Mouse (Mus musculus) embryonic facial prominence, embryonic 12.5 days (tissue): ENCODE measurements around the gene Zbtb9. TPM values are rescaled to one million over a fixed set of nuclear protein-coding genes. Genes with fewer than 3 reads are reported as not detected.
"Not testable (repeated sequence)": the region's sequence is repeated elsewhere in the genome, so short reads cannot be mapped to it uniquely, and the experiment has no call there.

Source experiments
- ATAC-seq: fragments of 200-750 bp; cut with Nextera tagmentation; 2 replicates; pipeline ENCODE4 v1.8.0; 2017; ENCODE audit not compliant: insufficient number of reproducible peaks, insufficient read depth, low FRiP score, low TSS enrichment
- H3K27ac ChIP-seq: fragments of 300-500 bp; sonication (generic); 2 replicates; pipeline ENCODE4 v1.5.1; 2016; ENCODE audit warnings: mild to moderate bottlenecking
- H3K27me3 ChIP-seq: fragments of 300-500 bp; sonication (generic); 2 replicates; pipeline ENCODE4 v1.6.1; 2016; ENCODE audit warnings: mild to moderate bottlenecking, moderate library complexity
- H3K36me3 ChIP-seq: fragments of 300-500 bp; sonication (generic); 2 replicates; pipeline ENCODE4 v1.6.1; 2016; ENCODE audit warnings: mild to moderate bottlenecking
- H3K4me1 ChIP-seq: fragments of 300-500 bp; sonication (generic); 2 replicates; pipeline ENCODE4 v1.6.1; 2016
- H3K4me2 ChIP-seq: fragments of 300-500 bp; sonication (generic); replicated peaks from 2 replicates; pipeline ENCODE4 v1.6.1; 2016; ENCODE audit warnings: mild to moderate bottlenecking, moderate library complexity
- H3K4me3 ChIP-seq: fragments of 300-500 bp; sonication (generic); 2 replicates; pipeline ENCODE4 v1.5.1; 2016; ENCODE audit warnings: mild to moderate bottlenecking
- H3K9ac ChIP-seq: fragments of 300-500 bp; sonication (generic); 2 replicates; pipeline ENCODE4 v1.6.1; 2016; ENCODE audit warnings: mild to moderate bottlenecking, moderate library complexity
- H3K9me3 ChIP-seq: fragments of 300-500 bp; sonication (generic); 2 replicates; pipeline ENCODE4 v1.6.1; 2016; ENCODE audit warnings: mild to moderate bottlenecking, moderate library complexity
- WGBS: fragments of 180-500 bp; shearing (Covaris S2); methylation state at CpG from one replicate; pipeline ENCODE4 v1.1.7; 2016; 5-methylcytosine and 5-hydroxymethylcytosine counted together
- polyA plus RNA-seq: library from polyadenylated mRNA; unstranded; fragments of >200 nt; fragmentation: Nextera tagmentation; extraction: Ambion mirVana; gene quantifications from 2 replicates; pipeline ENCODE4 v1.2.1, GENCODE M21; 2016

Zbtb9 gene
- polyA plus RNA-seq, result 16.1 and 17.1 TPM in 2 replicates

DNA sequence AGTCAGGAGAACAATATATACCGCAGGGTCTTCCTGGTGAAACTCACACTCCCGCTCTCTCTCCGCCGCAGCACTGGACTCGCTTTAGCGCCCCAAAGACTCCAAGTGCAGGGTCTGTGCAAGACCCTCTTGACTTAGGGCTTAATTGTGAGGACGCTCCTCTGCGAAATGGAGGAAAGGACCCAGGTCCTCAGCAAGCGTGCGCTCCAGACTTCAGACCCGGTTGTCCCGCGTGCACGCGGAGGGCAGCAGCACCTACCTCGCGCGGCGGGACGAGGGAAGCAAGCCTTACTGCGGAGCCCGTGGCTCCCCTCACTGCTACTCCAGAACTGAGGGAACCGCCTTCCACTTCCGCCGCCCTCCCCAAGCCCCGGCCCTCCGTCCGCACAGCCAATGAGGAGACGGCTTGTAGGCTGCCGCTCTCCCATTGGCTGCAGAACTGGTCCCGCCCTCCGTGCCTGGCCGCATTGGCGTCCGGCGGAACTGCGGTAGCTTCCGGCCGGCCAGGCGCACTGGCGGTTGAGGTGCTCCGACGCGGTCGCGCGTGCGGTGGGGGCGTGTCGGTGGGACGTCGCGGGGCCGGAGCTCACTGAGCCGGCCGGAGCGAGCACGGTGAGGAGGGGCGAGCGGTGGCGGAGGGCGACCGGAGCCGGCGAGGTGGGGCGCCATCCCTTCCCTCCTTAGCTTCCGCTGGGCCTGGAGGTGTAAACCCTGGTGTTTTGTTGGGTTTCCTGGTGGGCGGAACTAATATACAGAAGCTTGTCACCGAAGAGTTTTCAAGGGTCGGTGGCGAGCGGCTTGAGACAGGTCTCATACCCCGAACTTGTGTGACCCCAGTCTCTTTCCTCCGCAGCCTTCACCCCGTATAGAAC, at the start of gene Zbtb9:
TSS of gene Zbtb9 (plus strand) at position 465 of the 872 bp plus-strand sequence.
- peak; percentile 98 for ATAC-seq
- no peaks in the 10 kb centered on the region for H3K27me3 ChIP-seq
- H3K4me3 ChIP-seq, result peak within 1 kb of the TSS; percentile 83
- peak within 1 kb of the TSS; percentile 97 for H3K4me2 ChIP-seq
- peaks cover 44% of the 10 kb centered on the region for H3K36me3 ChIP-seq
- peaks cover 28% of the 10 kb centered on the region for H3K4me1 ChIP-seq
- under 1% methylated on average over 75 of the region's 75 CpGs for WGBS
- H3K9ac ChIP-seq, result peak within 1 kb of the TSS; percentile 81
- peak within 1 kb of the TSS; percentile 92 for H3K27ac ChIP-seq
- H3K9me3 ChIP-seq, result no peaks in the 10 kb centered on the region

DNA sequence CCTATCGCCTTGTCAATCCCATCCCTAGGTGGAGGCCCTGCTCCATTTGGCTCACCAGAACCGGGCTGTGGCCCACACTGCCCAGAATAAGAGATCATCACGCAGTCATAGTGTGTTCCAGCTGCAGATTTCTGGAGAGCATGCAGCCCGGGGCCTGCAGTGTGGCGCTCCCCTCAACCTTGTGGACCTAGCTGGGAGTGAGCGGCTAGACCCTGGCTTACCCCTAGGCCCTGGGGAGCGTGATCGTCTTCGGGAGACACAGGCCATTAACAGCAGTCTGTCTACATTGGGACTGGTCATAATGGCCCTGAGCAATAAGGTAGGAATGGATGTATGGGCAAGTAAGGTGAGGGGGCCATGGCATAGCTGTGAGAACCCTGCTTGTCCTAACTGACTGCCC, 47.6 kb upstream of the Zbtb9 start:
- WGBS, result 92% methylated on average over 9 of the region's 9 CpGs
- H3K4me3 ChIP-seq, H3K4me2 ChIP-seq, H3K27me3 ChIP-seq, H3K4me1 ChIP-seq, H3K27ac ChIP-seq, H3K9ac ChIP-seq, H3K9me3 ChIP-seq, ATAC-seq: not testable (repeated sequence)
- H3K36me3 ChIP-seq, result peaks cover 61% of the 10 kb centered on the region

DNA sequence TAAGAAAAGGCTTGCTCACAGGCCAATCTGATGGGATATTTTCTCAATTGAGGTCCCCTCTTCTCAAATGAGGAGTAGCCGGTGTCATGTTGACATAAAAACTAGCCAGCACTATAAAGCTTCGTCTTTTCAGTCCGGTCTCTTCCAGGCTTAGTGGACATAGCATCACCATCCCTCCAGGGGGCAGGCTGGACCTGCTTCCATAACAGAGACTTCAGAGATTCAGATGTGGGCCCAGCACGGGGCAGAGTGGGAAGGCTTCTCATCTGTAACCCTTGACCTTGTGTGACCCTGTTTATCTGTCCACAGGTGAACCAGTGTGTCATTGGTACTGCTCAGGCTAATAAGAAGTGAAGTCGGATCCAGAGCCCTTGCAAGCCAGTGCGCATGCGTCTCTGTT, 41.2 kb upstream of the Zbtb9 start:
- H3K27me3 ChIP-seq, H3K4me2 ChIP-seq, H3K9ac ChIP-seq, ATAC-seq, H3K27ac ChIP-seq, H3K9me3 ChIP-seq, H3K4me3 ChIP-seq, H3K4me1 ChIP-seq: not testable (repeated sequence)
- WGBS, result 66% methylated on average over 7 of the region's 7 CpGs
- peaks cover 46% of the 10 kb centered on the region for H3K36me3 ChIP-seq

DNA sequence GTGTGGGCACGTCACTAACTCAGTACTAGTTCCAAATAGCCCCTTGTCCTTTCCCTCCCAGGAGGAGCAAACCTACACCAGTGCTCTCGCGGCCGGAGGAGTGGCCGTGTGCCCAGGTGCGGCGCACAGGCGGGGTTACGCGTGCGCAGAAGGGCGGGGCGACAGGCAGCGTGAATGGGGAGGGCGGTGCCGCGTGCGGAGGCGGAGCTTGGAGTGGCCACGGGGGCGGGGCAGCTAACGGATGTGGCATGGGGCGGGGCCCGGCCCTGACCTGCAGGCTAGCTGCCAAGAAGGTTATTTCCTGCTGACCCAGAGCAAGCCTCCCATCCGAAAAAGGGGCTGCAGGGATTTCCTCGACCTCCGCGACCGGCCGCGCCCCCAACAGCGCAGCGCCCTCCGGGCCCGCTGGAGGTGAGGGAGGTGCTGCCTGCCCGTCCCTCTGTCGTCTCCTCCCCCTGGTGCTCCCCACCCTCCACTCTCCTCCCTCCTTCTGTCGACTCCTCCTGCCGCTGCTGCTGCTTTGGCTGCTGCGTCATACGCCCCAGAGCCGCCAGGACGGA, 40.0 kb upstream of the Zbtb9 start, which contains the start of gene Phf1:
TSS of gene Phf1 (plus strand) at position 214 of the 560 bp plus-strand sequence.
- WGBS, result 1% methylated on average over 38 of the region's 43 CpGs
- peaks cover 45% of the 10 kb centered on the region for H3K36me3 ChIP-seq
- ATAC-seq, result peak; percentile 81
- H3K4me1 ChIP-seq, result peaks cover 18% of the 10 kb centered on the region
- H3K27me3 ChIP-seq, result no peaks in the 10 kb centered on the region
- peak within 1 kb of the TSS; percentile 79 for H3K27ac ChIP-seq
- peak within 1 kb of the TSS; percentile 81 for H3K9ac ChIP-seq
- H3K4me3 ChIP-seq, result peak within 1 kb of the TSS; percentile 85
- no peaks in the 10 kb centered on the region for H3K9me3 ChIP-seq
- peak within 1 kb of the TSS; percentile 93 for H3K4me2 ChIP-seq

DNA sequence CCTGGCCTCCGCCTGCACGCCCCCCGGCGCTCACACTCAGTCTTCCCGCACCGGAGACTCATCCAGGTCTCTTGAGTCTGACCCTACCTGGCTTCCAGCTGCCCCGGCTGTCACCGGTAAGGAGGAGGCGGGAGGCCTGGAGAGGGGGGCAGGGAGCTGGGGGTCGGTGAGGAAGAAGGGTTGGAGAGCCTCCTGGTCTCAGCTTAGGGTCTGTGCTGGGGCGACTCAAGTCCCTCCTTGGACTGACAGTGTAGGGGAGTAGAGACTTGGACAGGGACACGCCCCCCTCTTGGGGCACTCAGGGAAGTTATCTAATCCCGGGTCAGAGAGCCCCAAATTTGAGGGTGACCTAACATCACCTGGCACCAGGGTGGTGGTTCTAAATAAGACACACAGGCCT, 39.5 kb upstream of the Zbtb9 start:
- 8% methylated on average over 13 of the region's 13 CpGs for WGBS
- Histone ChIP-seq H3K36me3 (peaks cover 42% of the 10 kb centered on the region), H3K9me3 (no peaks in the 10 kb centered on the region), H3K4me2 (peak overlapping the region; percentile 93), H3K4me1 (peaks cover 23% of the 10 kb centered on the region), H3K27ac (peak overlapping the region; percentile 79), H3K27me3 (no peaks in the 10 kb centered on the region), H3K4me3 (peak overlapping the region; percentile 85), H3K9ac (peak overlapping the region; percentile 81)
- peak; percentile 13 for ATAC-seq

DNA sequence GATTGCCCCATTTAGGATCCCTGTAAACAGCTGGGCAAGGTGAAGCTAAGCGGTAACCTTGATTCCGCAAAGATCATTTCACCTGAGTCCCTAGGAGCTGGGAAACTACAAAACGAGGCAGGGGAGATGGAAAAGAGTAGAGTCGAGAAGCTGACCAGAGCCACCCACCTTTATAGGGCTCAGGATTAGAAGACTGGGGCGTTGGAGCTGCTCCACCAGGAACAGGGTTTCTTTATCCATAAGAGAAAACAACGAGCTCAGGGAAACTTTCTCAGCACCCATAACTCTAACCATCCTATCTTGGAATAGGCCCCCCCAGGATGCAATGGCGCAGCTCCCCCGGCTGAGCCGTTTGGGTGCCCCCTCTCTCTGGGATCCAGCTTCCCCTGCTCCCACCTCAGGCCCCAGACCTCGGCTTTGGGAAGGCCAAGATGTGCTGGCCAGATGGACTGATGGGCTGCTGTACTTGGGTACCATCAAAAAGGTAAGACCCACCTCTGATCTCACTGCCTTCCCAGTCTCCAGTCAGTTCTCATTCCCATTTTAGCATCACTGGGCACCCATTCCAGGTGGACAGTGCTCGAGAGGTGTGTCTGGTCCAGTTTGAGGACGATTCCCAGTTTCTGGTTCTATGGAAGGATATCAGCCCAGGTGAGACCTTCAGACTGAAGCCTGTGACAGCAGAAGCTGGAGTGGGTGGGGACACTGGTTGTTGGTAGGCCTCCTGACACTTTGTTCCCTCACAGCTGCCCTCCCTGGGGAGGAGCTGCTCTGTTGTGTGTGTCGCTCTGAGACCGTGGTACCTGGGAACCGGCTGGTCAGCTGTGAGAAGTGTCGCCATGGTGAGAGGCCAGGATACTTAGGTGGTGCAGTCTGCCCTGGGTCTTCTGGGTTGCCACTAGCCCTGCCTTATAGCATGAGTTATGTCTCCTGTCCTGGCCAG, 38.8 kb upstream of the Zbtb9 start:
- Histone ChIP-seq H3K36me3 (peaks cover 36% of the 10 kb centered on the region), H3K4me1 (peaks cover 26% of the 10 kb centered on the region), H3K4me2 (peak overlapping the region; percentile 93), H3K9me3 (no peaks in the 10 kb centered on the region), H3K27ac (peak overlapping the region; percentile 79), H3K27me3 (no peaks in the 10 kb centered on the region), H3K4me3 (peak overlapping the region; percentile 85), H3K9ac (peak overlapping the region; percentile 81)
- 83% methylated on average over 16 of the region's 16 CpGs for WGBS
- ATAC-seq, result no peak

DNA sequence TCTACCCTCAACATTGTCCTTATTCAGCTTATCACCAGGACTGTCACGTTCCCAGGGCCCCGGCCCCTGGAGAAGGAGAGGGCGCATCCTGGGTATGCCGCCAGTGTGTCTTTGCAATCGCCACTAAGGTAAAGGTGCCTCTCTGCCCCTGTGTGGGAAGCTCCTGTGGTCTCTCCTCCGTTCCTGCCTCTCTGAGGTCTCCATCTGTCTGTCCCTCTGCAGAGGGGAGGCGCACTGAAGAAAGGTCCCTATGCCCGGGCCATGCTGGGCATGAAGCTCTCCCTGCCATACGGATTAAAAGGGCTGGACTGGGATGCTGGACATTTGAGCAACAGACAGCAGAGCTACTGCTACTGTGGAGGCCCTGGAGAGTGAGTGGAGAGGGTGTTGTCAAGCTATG, 37.9 kb upstream of the Zbtb9 start:
- Histone ChIP-seq H3K27me3 (no peaks in the 10 kb centered on the region), H3K4me3 (no peak overlapping the region), H3K36me3 (peaks cover 28% of the 10 kb centered on the region), H3K27ac (no peak overlapping the region), H3K4me1 (peaks cover 27% of the 10 kb centered on the region), H3K9me3 (no peaks in the 10 kb centered on the region), H3K9ac (no peak overlapping the region), H3K4me2 (no peak overlapping the region)
- WGBS, result 93% methylated on average over 9 of the region's 9 CpGs
- no peak for ATAC-seq

DNA sequence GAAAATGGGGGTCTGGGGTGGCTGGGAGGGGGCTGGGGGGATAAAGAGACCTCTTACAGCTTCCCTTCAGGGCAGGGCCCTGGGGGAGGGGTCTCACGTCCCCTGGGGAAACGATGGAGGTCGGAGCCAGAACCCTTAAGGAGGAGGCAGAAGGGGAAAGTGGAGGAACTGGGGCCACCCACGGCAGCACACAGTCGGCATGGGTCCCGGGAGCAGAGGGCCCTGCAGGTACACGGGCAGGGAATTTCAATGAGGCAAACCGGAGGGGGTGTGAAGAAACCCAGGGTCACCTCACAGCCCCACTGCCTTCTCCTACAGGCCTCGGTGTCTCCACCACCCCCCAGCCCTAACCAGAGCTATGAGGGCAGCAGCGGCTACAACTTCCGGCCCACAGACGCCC, 36.5 kb upstream of the Zbtb9 start:
- Histone ChIP-seq H3K4me3 (no peak overlapping the region), H3K9me3 (no peaks in the 10 kb centered on the region), H3K4me1 (peaks cover 37% of the 10 kb centered on the region), H3K27ac (no peak overlapping the region), H3K4me2 (no peak overlapping the region), H3K36me3 (peaks cover 28% of the 10 kb centered on the region), H3K9ac (peak overlapping the region; percentile 24; the same call in 1 of the 2 replicates), H3K27me3 (no peaks in the 10 kb centered on the region)
- no peak for ATAC-seq
- 79% methylated on average over 12 of the region's 12 CpGs for WGBS

DNA sequence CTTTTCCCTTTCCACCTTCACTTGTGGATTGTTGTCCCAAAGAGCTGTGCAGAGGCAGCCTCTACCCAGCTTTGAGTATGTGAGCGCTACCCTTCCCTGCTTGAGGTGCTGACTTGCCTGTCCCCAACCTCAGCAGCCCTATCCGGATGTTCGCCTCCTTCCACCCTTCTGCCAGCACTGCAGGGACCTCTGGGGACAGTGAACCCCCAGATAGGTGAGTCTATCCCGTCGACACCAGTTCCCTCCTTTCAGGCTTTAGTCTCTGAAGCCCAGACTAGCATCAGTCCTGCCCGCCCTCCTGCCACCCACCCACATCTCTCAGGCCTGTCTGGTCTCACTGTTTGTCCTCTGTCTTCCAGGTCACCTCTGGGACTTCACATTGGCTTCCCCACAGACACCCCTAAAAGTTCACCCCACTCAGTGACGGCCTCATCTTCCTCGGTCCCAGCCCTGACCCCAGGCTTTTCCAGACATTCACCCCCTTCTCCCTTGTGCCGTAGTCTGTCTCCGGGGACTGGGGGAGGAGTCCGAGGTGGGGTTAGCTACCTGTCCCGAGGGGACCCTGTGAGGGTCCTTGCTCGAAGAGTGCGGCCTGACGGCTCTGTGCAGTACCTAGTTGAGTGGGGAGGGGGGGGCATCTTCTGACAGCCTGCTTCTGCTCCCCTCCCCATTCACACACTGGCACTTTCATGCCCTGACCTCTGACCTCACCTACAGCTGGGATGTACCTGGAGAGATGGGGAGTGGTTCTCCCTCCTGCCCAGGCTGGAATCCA, 35.9 kb upstream of the Zbtb9 start:
- no peak overlapping the region for H3K4me3 ChIP-seq
- peaks cover 28% of the 10 kb centered on the region for H3K36me3 ChIP-seq
- no peaks in the 10 kb centered on the region for H3K27me3 ChIP-seq
- H3K9me3 ChIP-seq, result no peaks in the 10 kb centered on the region
- H3K27ac ChIP-seq, result no peak overlapping the region
- H3K4me2 ChIP-seq, result no peak overlapping the region
- peaks cover 39% of the 10 kb centered on the region for H3K4me1 ChIP-seq
- no peak for ATAC-seq
- no peak overlapping the region for H3K9ac ChIP-seq
- 86% methylated on average over 15 of the region's 15 CpGs for WGBS

DNA sequence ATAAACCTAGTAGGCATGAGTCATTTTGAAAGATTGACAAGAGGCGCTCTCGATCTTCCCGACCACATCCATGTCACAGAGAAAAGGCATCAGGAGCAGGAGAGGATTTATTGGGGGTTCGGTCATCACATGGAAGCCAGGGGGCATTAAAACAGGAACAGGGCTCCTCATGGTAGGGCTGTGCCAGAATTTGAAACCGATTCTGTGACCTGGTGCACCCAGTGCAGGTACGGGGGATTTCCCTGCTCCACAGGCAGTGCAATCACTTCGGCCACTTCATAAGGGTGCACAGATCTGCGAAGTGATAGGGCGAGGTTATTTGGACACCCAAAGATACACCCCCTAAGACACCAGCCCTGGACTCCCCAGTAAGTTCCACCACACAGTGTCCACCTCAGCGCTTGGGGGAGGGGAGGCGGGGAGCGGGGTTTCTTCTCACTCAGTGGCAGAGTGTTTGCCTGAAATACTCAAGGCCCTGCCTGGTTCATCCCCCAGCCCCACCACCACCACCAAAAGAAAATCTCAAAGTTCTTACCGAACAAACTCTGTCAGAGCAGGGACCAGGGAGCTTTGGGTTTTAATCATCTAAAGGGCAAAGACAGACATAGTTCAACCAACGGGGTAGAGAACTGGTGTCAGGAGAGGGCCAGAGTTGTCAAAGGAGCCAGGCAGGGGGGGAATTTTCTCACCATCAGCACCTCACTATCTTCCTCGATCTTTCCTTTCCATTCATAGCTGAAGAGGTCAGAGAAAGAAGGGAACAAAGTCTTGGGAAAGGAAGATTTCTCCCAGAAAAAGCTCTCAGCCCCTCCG, 34.9 kb upstream of the Zbtb9 start:
- 58% methylated on average over 16 of the region's 16 CpGs for WGBS
- peaks cover 28% of the 10 kb centered on the region for H3K36me3 ChIP-seq
- no peak for ATAC-seq
- peak overlapping the region; percentile 82 for H3K9ac ChIP-seq
- H3K4me2 ChIP-seq, result peak overlapping the region; percentile 97
- peak overlapping the region; percentile 74 for H3K4me3 ChIP-seq
- H3K27ac ChIP-seq, result peak overlapping the region; percentile 97
- H3K9me3 ChIP-seq, result no peaks in the 10 kb centered on the region
- peaks cover 47% of the 10 kb centered on the region for H3K4me1 ChIP-seq
- no peaks in the 10 kb centered on the region for H3K27me3 ChIP-seq
